Mouse (Mus musculus) telencephalon, adult 2 months (tissue): Measurements from ENCODE around the gene Vcp.

ENCODE experiments used
- DNase-seq: peaks from one replicate; pipeline ENCODE4 v3.0.0-alpha.2; 2011; ENCODE audit warnings: low read depth, low spot score

The Vcp gene

GRCm38 (mm10) chr4:42973868-42974267 is 26.4 kb downstream of the Vcp start:
- DNase-seq, result no peak

DNA sequence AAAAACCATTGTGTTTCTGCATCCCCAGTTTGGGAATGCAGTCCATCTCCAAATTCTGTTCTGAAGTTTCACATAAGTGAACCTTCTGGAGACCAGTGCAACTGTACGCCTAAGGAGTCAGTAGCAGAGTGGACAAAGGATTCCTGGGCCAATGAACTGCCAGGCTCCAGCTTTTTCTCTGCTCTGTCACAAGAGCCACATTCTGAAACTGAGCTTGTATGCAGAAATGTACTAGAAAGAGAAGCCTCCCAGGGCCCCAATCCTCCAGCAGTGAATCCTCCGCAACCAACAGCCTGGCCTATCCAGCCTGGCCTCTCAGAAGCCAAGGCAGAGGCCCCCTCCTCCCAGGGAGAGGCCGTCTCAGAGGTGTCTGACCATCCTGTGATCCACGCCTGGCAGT is 27.4 kb downstream of the Vcp start:
- no peak for DNase-seq

- no peak for DNase-seq
Measured at GRCm38 (mm10) chr4:42969304-42969703, 31.0 kb downstream of the Vcp start, which contains the start of gene 1700022I11Rik. Gene 1700022I11Rik, plus strand, starts transcription at chr4:42969604.

GRCm38 (mm10) chr4:42965039-42965719 is 35.1 kb downstream of the Vcp start:
- DNase-seq, result no peak

DNA sequence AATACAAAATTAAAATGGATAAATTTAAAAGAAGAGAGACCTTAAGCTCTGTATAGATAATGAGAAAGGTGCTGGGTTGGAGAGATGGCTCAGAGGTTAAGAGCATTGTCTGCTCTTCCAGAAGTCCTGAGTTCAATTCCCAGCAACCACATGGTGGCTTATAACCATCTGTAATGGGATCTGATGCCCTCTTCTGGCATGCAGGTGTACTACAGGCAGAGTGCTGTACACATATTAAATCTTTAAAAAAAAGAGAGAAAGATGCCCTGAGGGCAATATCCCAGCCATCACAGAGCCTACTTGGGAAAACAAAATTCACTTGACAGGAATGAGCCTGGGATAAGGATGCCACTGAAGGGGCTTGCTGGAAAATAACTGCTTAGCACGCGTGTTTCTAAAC is 36.8 kb downstream of the Vcp start:
- DNase-seq, result no peak

DNA sequence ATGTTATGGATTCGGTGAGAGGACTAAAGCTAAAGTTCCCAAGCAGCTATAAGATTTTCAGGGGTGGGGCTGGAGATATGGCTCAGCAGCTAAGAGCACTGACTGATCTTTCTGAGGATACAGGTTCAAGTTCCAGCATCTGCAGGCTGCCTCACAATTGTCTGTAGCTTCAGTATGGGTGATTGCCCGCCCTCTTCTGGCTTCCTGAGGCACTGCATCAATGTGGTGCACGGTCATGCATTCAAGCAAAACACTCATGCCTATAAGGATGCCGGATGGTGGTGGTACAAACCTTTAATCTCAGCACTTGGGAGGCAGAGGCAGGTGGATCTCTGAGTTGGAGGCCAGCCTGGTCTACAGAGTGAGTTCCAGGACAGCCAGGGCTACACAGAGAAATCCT is 38.7 kb downstream of the Vcp start:
- no peak for DNase-seq

GRCm38 (mm10) chr4:42959382-42959781 is 40.9 kb downstream of the Vcp start:
- DNase-seq, result no peak

DNA sequence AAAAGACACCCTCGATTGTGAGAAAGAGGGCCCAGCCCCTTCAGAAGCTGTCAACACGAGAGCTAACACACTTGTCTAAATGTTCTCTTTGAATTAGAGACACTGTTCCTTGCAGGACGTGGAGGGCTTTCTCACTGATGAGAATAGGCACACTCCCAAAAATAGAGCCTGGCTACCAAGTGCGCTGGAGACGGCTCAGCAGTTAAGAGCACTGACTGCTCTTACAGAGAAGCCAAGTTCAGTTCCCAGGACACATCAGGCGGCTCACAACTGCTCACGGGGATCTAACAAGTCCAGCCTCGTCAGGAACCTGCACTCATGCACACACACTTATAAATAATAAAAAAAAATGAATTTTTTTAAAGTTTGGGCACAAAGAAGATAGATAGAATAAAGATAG is 41.4 kb downstream of the Vcp start:
- no peak for DNase-seq

DNA sequence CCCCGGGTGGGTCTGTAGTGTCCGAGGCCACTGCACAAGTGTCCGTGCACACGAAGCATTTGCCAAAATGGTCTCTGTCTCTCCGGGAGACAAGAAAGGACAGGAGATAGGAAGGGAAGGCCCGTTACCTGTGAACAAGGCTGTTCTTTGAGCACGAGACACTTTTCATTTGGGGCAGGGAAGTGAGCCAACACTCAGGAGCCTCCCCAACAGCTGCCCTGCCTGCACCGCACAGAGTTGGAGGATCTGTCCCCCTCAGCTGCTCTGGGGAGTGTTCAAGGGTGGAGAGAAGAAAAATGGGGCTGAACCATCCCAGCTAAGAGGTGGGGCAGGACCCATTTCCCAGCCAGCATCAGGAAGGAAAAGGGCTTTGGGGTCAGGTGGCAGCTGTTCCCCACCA is 42.3 kb downstream of the Vcp start:
- no peak for DNase-seq

GRCm38 (mm10) chr4:42957306-42957705 is 43.0 kb downstream of the Vcp start:
- DNase-seq, result no peak

DNA sequence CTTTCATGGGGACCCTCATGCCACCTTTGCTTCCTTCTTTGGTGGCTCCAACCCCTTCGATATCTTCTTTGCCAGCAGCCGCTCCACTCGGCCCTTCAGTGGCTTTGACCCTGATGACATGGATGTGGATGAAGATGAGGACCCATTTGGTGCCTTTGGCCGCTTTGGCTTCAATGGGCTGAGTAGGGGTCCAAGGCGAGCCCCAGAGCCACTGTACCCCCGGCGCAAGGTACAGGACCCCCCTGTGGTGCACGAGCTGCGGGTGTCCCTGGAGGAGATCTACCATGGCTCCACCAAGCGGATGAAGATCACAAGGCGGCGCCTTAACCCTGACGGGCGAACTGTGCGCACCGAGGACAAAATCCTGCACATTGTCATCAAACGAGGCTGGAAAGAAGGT is 43.7 kb downstream of the Vcp start:
- DNase-seq, result no peak

- DNase-seq, result no peak
Measured at GRCm38 (mm10) chr4:42955200-42955599, 45.1 kb downstream of the Vcp start.

DNA sequence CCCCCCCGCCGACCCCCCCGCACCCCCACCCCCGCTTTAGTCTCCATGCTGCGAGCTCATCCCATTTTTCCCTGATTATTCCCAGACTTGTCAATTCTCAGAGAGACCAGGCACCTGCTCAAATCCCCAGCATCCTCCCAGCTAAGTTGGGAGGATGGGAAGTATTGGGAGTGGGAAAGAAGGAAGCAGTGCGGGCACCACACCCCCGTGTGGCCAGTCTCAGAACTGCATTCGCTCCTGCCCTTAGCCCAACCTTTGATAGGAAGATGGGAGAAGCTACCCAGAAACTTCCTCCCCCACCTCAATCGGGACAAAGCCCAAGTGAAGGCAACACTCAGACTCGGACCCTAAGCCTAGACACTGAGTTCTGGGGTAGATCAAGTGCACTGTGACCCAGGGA is 46.0 kb downstream of the Vcp start:
- DNase-seq, result no peak

DNA sequence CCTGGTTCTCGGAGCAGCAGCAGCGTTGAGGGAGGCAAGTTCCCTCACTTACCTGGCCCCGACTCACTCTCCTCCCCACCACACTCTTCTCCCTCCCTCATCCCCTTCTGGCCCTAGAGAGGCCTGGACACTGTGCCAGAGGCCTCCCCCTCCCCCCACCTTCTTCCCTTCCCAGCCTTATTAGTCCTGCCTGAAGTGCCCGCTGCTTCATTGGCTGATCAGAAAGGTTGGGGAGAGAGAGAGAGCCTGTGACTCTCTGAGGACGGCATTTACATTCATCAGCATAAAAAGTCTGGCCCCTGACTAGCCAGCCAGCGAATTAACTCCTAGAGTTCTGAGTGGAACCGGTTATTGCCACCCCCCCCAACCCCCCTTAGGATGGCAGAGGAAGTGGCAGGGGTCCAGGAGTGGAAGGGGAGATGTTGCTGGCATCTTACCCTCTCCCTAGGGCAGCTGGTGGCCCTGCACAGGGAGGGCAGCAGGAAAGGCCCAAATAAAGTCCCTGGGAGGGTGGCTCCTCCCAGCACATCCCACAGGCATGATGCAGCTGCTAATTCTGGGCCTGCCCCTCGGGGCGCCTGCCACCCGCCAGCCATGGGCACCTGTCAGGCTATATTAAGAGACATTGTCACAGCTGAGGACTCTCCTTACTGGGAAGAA is 46.7 kb downstream of the Vcp start:
- no peak for DNase-seq

- no peak for DNase-seq
Measured at GRCm38 (mm10) chr4:42952563-42952962, 47.7 kb downstream of the Vcp start.

DNA sequence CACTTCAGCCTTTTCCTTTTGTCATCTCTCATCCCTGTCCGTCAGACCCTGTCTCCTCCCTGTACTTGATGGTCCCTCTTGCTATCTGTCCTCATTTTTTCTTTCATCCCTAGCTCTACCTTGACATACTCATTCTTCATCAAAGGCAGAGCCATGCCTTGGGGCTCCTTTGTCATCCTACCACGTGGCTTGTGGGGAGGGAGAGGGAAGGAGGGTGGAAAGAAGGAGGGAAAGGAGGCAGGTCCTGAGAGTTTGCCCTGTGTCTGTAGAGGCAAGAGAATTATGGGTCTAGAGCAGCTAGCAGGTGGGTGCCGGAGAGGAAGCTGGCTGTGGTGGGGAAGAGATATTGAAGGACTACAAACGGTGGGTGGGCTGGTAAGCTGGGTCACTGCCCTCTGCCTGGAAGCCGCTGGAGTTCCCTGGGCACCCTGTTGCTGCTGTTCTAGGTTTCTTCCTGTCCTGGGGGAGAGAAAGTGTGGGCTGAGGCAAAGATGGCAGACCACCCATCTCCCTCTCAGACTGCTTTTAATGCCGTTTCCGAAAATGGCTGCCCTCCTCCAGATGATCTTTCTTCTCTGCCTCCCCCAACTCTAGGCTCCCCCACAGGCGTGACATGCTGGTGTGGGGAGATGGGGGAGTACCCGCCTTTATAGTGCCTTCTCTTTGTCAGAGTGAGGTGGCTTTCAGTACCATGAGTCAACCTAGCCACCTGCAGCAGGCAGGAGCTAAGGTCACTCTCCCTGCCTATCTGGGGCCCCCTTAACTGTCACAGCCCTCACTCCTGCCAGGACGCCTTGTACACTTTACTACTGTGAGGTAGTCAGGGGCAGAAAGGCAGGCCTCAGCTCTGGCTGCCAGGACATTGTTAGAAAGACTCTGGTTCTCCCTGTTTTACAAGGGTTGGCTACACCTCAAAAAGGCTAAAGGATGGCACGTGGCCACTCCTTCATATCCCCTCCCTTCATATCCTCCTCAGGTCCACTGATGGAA is 48.8 kb downstream of the Vcp start:
- DNase-seq, result no peak

DNA sequence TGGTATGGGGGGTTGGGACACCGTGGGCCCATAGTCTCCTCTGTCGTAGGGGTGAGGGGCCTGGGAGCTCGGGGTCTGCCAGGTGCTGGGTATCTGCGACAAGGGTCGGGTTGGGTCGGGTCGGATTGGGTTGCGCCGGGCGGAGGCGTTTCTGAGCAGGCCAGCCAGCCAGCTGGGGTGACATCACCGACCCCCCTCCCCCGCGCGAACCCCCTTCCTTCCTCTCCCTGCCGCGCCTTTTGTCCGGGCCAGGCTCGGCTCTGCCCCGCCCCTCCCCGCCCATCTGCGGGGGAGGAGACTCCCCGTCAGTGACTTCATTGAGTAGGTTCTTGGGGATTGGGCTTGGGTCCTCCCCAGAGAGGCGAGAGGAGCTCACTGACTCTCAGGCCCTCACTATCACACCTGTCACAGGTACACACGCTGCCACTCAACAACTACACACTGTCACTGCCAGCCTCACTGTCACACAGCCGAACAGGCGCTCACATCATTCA is 50.2 kb downstream of the Vcp start:
- no peak for DNase-seq

- DNase-seq, result peak; percentile 98
Measured at GRCm38 (mm10) chr4:42949676-42950051, 50.6 kb downstream of the Vcp start, which contains the start of gene Dnajb5. Gene Dnajb5, plus strand, starts transcription at chr4:42949814.

- no peak for DNase-seq
Measured at GRCm38 (mm10) chr4:42949051-42949675, 51.1 kb downstream of the Vcp start.

DNA sequence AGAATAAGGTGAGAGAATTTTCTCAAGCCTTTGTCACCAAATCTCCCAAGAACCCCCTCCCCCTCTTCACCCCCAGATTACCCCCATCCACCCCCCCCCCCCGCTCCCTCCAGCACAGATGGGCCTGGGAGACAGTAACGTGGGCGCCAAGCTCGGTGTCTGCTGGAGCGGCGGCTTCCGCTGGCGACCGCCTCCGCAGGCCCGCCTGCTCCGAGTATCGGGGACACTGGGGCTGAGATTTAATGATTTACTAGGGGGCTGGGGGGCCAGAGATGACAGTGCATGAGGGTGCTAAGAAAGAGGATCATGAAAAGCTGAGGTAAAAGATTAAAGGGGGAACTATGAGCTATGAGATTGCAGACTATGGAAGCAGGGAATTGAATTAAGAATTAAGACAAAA is 51.8 kb downstream of the Vcp start:
- no peak for DNase-seq

DNA sequence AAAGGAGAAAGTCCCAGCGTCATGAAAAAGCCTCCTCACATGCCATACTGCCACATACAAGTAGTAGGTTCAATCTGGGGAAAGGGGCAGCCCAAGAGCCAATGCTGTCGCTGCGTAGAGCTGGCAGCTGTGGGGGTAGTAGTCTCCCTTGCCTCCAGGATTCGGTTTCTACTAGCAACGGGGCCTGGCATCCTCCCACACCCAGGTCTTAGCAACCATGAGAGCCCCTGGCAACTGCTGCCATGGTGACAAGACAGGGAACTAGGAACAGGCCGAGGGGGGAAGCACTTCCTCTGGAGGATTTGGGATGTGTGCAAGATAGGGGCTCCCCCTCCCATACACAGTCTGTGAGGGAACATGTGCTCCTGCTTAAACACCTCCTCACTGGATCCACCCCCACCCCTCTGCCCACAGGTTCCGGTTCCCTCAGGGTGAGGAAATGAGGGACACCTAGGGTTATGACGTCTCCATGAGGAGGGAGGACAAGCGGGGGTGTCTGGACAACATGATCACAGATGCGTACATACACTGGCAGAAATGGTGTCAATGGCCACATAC is 53.5 kb downstream of the Vcp start:
- peak; percentile 98 for DNase-seq
